Mouse (Mus musculus) bone marrow, adult 2 months (tissue): ENCODE measurements around the gene Dennd5b.

ENCODE experiments used
- CTCF ChIP-seq: fragments of 200-500 bp; IDR thresholded peaks from 2 replicates; pipeline ENCODE4 v1.5.1; 2011; ENCODE audit warnings: low read length, control low read depth; ENCODE audit not compliant: control insufficient read depth, insufficient read depth
- POLR2A ChIP-seq: fragments of 200-500 bp; IDR thresholded peaks from 2 replicates; pipeline ENCODE4 v1.6.1; 2011; ENCODE audit warnings: low read depth, mild to moderate bottlenecking, control low read depth, low read length, borderline replicate concordance; ENCODE audit not compliant: control insufficient read depth

DNA sequence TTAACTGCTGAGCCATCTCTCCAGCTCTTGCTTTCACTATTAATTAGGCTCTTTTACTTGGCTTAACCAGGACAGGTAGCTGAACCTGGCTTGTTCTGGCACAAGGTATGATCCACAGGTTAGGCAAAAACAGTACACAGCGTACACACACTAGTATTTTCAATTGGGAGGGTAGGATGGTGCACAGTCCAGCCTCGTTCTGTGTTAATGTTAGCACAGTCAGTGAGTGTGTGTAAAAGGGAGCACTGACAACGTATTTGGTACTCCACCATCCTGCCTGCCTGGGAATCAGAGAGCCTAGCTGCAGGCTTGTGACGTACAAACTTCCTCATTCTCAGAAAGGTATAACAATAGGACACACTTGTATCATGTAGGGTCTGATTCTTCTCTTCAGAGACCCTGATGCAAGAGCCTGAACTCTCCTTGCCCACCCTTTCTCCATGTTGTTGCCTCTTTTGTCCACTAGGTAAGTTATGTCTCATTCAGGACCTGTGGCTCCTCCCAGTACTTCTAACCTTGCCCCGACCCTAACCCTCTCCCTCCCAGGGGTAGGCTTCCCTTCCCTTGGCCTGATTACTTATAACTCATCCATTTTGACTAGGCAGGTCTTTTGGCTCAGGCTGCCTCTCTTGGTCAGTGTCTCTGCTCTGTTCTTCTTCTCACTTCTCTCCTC, 107.0 kb downstream of the Dennd5b start:
- TF ChIP-seq CTCF (no peak), POLR2A (no peak)
